Mouse (Mus musculus) frontal cortex, adult 2 months (tissue): ENCODE data around the gene Hnrnpa1. TPM values are rescaled to one million over a fixed set of nuclear protein-coding genes. Genes with fewer than 3 reads are reported as not detected.
"Not testable (repeated sequence)": the region's sequence is repeated elsewhere in the genome, so short reads cannot be mapped to it uniquely, and the experiment has no call there.

Experiments used
- DNase-seq, 2 experiments: peaks; one replicate each; pipeline ENCODE4 v3.0.0; 2022; ENCODE audit warnings: low spot score in 1 of 2; ENCODE audit errors: extremely low spot score in 1 of 2
- polyA plus RNA-seq: library from polyadenylated mRNA; depleted of rRNA; stranded (reverse); fragments of >200 nt; gene quantifications from 2 replicates; pipeline ENCODE4 v1.2.3, GENCODE M21; 2012

Hnrnpa1 gene
- polyA plus RNA-seq, 1 experiment = 407 TPM

- no peak for DNase-seq
Observed at GRCm38 (mm10) chr15:103264794-103265193, 24.6 kb downstream of the Hnrnpa1 start.

- no peak for DNase-seq
Observed at GRCm38 (mm10) chr15:103268903-103269302, 28.7 kb downstream of the Hnrnpa1 start.

- peak; percentile 98 to 99 for DNase-seq
Observed at GRCm38 (mm10) chr15:103272419-103273279, 32.4 kb downstream of the Hnrnpa1 start, which contains the start of gene Copz1. TSS of gene Copz1 (plus strand) at chr15:103272714.

- DNase-seq = not testable (repeated sequence)
Observed at GRCm38 (mm10) chr15:103275943-103276342, 35.7 kb downstream of the Hnrnpa1 start.

GRCm38 (mm10) chr15:103277949-103278348 lies 37.7 kb downstream of the Hnrnpa1 start:
- no peak for DNase-seq

GRCm38 (mm10) chr15:103279750-103280149 lies 39.5 kb downstream of the Hnrnpa1 start:
- DNase-seq = no peak

GRCm38 (mm10) chr15:103280817-103281464 lies 40.7 kb downstream of the Hnrnpa1 start:
- DNase-seq = no peak

GRCm38 (mm10) chr15:103281465-103282205 lies 41.4 kb downstream of the Hnrnpa1 start:
- no peak for DNase-seq

- peak in 1 of 2 experiments; percentile 58 for DNase-seq
Observed at GRCm38 (mm10) chr15:103284066-103284465, 43.8 kb downstream of the Hnrnpa1 start.

GRCm38 (mm10) chr15:103284647-103285046 lies 44.4 kb downstream of the Hnrnpa1 start:
- DNase-seq = no peak

GRCm38 (mm10) chr15:103285778-103286417 lies 45.7 kb downstream of the Hnrnpa1 start:
- DNase-seq = no peak

GRCm38 (mm10) chr15:103289600-103289999 lies 49.4 kb downstream of the Hnrnpa1 start:
- DNase-seq = no peak

GRCm38 (mm10) chr15:103290417-103290816 lies 50.2 kb downstream of the Hnrnpa1 start:
- no peak for DNase-seq

- DNase-seq = no peak
Observed at GRCm38 (mm10) chr15:103290843-103291242, 50.6 kb downstream of the Hnrnpa1 start.

- no peak for DNase-seq
Observed at GRCm38 (mm10) chr15:103292673-103293345, 52.6 kb downstream of the Hnrnpa1 start.

GRCm38 (mm10) chr15:103293375-103293774 lies 53.1 kb downstream of the Hnrnpa1 start:
- no peak for DNase-seq

GRCm38 (mm10) chr15:103294649-103295048 lies 54.4 kb downstream of the Hnrnpa1 start:
- DNase-seq = no peak

GRCm38 (mm10) chr15:103295851-103296250 lies 55.6 kb downstream of the Hnrnpa1 start:
- DNase-seq = no peak
